Mouse (Mus musculus) cortical plate, adult 2 months (tissue): Measurements from ENCODE around the gene Cds2.

Experiments used
- CTCF ChIP-seq: fragments of 200-500 bp; IDR thresholded peaks from 2 replicates; pipeline ENCODE4 v1.5.1; 2011; ENCODE audit warnings: mild to moderate bottlenecking, control low read depth, low read length; ENCODE audit not compliant: insufficient read depth; ENCODE audit errors: extremely low read depth
- POLR2A ChIP-seq: fragments of 200-500 bp; IDR thresholded peaks from 2 replicates; pipeline ENCODE4 v1.6.1; 2011; ENCODE audit warnings: mild to moderate bottlenecking, low read length, control low read depth; ENCODE audit not compliant: insufficient read depth; ENCODE audit errors: extremely low read depth

GRCm38 (mm10) chr2:132305165-132305564, 42.2 kb downstream of the Cds2 start:
- TF ChIP-seq CTCF: no peak
- no peak for TF ChIP-seq POLR2A
